Mouse (Mus musculus) urinary bladder, postnatal 36 days (tissue): Measurements from ENCODE around the gene Scamp3.
A peak's percentile ranks its signal among the peaks of the same experiment; 100 is the strongest.
"Not testable (repeated sequence)": the region's sequence is repeated elsewhere in the genome, so short reads cannot be mapped to it uniquely, and the experiment has no call there.

ENCODE experiments used
- DNase-seq, 2 experiments: peaks; one replicate each; pipeline ENCODE4 v3.0.0; 2022; ENCODE audit warnings: low spot score in 2 of 2, mixed read lengths in 1 of 2

Scamp3 gene

DNA sequence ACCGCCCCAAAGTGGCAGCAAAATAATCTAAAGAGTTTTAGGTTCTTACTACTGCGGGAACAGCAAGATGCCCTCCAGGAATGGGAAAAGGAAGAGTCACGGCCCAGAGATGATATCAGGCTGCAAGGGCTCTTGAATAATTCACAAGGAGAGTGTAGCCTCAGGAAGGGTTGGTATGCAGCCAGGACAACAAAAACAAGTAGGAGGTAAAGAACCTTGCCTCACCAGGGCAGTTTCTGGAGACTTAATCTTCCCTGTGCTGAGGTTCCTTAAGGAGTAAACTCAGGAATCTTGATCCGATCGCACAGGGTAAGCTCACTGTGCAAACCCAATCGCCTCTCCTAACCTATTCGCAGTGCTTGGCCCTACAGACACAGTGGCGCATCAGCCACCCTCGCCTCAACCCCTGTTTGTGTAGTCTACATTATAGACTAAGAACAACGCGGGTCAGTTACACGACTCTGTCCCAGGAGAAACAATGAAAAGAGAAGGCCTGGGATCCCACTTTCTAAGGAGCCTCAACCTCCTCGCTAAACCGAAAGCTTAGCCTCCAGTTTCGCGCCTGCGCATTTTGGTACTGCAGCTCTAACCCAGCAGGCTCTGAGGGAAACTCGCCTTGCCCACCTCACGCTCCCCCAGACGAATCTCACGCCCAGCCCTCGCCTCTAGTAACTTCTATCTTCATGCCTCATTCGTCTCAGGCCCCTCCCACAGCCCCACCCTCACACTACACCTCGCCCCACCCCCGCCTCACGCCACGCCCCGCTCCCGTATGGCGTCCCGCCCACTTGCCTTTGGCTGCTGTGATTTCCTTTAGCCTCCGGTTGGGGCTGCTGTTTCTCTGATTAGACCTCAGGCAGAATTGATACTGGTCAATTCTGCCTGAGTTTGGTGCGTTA is 19.0 kb downstream of the Scamp3 start:
- DNase-seq = peak; percentile 75 to 87

DNA sequence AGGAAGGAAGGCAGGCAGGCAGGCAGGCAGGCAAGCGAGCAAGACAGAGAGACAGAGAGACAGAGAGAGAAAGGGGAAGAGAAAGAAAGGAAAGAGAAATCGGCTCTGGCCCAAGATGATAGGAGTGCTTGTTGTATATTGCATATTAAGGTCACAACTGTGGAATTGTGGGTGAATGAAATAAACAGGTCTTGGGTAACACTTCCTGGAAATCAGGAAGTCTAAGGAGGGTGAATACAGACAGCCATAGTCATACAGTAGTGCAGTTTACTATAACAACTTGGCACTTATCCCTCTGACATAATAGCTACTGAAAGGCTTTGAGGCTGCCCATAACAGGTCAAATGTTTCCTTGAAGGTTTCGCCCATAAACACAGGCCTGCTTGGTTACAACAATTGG is 22.6 kb downstream of the Scamp3 start:
- DNase-seq = no peak

- DNase-seq = peak; percentile 80 to 83
Observed at GRCm38 (mm10) chr3:89202253-89203141, 25.2 kb downstream of the Scamp3 start, which contains the start of gene Gba. Gba (plus strand) TSS chr3:89202928.

DNA sequence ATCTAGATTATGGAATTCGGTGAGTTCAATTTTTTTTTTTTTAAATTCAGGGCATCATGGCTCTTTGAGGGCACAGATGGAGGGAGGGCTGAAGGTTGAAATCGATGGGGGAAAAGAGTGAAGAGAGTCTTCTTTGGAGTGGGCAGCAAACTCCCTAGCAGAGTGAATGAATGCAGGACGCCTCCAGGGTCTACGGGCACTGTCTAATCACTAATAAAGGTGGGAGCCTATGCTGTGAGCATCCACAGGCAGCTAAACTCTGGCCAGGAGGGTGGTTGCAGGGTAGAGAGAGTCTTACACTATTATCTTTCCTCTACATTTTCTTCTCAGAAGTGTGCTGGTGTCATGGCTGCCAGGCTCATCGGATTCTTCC is 25.9 kb downstream of the Scamp3 start:
- no peak for DNase-seq

DNA sequence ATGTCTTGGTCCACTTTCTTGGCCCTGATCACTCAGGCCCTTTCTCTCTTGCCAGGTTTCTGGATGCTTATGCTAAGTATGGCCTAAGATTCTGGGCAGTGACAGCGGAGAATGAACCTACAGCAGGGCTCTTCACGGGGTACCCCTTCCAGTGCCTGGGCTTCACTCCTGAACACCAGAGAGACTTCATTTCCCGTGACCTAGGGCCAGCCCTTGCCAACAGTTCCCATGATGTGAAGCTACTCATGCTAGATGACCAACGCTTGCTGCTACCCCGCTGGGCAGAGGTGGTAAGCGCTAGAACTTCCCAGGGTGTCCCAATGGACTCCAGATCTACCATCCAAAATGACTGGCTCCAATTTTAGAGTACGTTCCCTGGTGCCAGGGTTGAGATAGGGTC is 28.8 kb downstream of the Scamp3 start:
- no peak for DNase-seq

- DNase-seq = peak in 1 of 2 experiments; percentile 42
Observed at GRCm38 (mm10) chr3:89206695-89207094, 29.4 kb downstream of the Scamp3 start.

- DNase-seq = peak; percentile 56 to 73
Observed at GRCm38 (mm10) chr3:89208075-89208657, 30.9 kb downstream of the Scamp3 start.

- no peak for DNase-seq
Observed at GRCm38 (mm10) chr3:89208736-89209135, 31.5 kb downstream of the Scamp3 start.

GRCm38 (mm10) chr3:89209731-89210130 is 32.5 kb downstream of the Scamp3 start:
- DNase-seq = no peak

DNA sequence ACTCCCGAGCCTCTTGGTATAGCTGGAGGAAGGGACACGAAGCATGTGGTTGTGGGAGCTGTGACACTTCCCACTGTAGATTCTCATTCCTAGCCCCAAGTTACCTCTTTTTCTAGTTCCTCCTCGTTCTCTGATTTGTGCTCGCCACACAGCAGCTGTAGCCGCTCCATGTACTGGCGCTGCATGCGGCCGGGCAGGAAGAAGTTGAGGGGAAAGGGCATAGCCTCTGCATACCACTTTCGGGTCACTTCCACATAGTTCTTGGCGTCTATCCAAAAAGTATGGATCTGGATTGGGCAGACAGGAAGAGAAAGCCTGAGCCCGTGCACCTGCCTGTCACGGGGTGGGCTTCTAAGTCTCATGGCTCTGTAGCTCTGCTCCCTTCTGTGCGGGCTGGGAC is 32.9 kb downstream of the Scamp3 start:
- DNase-seq = no peak

DNA sequence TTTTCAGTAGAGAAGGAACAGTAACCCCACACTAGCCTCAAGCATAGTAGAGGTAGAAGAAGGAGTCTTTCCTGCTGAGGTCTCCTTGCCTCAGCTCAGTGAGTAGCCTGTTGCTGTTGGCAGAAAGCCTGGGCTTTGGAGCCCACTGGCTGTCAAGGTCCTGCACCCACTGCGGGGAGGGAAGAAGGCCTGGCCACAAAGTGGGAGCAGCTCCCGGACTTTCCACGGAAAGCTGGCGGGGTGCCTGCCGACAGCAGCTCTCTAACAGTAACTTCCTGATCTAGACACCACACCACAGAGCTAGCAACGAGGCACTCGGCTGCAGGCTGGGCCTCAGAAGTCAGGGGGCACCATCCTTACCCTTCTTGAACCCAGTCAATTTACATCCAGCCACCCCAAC is 33.5 kb downstream of the Scamp3 start:
- DNase-seq = no peak

DNA sequence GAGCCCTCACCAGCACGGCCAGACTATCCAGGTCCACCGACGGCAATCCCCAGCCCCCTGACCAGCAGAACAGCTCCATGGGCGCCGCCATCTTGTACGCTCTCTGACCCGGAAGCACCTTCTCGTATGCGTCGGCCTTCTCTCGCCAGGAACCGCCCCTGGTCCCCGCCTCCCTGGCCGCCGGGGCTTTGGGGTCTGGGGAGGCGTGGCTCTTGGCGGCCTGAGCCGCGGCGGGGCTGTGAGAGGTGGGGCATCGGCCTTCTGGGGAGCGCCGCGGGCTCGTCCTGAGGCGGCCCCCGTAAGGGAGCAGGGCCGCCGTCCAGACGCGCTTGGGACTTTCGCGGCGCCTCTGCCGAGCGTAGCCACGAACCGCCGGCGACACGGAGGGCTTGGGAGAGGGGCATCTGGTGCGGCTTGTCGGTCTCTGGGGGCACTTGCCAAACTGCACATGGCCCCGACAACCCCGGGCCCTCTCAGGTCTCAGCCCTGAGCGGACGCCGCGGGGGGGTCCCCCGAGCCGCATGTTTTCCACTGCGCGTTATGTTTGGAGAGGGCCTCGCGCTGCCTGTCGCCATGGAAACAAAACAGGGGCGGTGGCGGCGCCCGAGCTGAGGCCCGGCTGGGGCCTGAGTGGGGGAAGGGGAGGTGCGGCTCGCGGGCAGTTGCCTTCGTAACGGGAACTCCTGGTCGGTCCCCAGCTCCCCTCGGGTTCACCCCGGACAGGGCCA is 36.7 kb downstream of the Scamp3 start:
- DNase-seq = peak; percentile 86 to 93

DNA sequence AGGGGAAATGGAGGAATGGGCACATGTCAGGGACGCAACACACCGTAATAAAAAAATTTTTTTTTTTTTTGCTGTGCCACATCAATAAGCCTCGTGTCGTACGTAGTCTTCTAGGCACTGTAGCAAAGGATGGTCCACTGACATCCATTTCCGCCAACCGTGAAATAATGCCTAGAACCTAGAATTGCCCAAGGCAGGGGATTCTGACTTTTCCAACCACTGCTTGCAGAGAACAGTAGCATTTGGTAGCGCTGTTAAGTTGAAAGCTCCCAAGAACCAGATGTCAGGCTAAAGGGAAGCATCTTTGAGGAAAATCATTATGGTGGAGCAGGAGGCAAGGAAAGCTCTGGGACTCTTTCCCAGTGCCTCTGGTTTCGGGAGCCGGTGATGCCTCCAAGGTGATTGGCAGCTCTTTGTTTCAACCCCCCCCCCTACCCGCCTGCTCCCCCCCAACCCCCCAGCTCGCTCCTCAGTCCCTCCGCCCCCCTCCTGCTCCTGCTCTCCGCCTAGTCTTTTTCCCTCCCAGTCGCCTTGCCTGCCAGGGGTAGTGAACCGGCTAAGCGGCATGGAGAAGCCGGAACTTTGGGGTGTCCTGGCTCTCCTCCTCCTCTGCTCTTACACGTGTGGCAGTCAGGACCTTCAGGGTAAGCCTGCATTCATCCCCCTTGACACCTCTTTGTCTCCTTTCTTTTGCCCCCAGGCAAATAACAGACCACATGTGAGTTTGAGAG is 37.6 kb downstream of the Scamp3 start, which contains the start of gene Thbs3:
Gene Thbs3, plus strand, starts transcription at position 500 of the 731 bp plus-strand sequence.
- no peak for DNase-seq

- DNase-seq = peak; percentile 77 to 81
Observed at GRCm38 (mm10) chr3:89215853-89216252, 38.6 kb downstream of the Scamp3 start.

GRCm38 (mm10) chr3:89216407-89216806 is 39.1 kb downstream of the Scamp3 start:
- DNase-seq = not testable (repeated sequence)

DNA sequence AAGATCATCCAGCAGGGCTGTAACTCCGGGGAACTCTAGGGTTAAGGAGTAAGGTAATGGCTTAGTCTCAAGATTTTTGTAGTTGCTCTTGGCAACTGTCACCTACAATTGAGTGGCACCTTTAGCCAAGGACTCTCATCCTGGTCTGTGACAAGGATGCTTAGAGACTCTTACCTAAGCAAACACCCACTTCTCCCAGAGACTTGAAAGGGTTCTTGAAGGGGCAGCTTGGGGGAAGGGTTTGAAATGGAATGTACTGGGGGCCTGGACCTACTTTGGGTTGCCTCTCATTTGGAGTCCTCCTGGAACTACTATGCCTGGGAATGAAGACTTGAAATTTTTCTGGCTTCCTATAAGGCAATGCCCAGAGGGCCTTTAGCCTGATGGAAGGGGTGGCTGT is 41.0 kb downstream of the Scamp3 start:
- DNase-seq = no peak

GRCm38 (mm10) chr3:89219546-89219945 is 42.3 kb downstream of the Scamp3 start:
- no peak for DNase-seq

GRCm38 (mm10) chr3:89221167-89221566 is 43.9 kb downstream of the Scamp3 start:
- no peak for DNase-seq

DNA sequence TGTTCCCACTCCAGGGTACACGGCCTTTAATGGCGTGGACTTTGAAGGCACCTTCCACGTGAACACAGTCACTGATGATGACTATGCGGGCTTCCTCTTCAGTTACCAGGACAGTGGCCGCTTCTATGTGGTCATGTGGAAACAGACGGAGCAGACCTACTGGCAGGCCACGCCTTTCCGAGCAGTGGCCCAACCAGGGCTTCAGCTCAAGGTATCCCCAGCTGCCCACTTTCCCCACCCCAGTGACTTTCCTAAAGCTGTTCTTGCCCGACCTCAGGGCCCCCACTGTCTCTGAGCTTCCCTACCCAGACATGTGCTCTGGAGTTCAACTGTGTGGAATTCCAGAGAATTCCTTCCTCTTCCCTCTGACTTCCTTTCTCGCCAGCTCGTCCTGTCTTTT is 47.5 kb downstream of the Scamp3 start:
- DNase-seq = no peak

DNA sequence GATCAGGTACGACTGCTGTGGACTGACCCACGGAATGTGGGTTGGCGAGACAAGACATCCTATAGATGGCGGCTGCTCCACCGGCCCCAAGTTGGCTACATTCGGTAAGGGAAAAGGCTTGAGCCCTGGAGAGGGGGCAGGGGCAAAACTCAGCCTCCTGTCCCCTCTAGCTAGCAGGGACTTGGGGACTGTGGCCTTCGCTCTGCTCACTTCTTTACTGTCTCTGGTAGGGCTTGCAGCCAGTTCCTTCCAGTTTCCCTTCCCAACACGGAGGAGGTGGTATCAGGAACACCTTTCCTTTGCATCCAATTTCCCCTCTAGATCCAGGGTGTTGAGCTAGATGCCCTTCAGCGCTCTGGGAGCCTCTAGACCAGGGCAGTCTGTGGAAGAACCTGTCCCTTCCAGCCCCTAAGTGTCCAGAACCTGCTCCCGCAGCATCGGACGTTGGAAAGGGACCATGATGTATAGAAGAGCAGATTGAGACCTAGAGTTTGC is 48.1 kb downstream of the Scamp3 start:
- DNase-seq = no peak
